Mouse (Mus musculus) intestine, embryonic 15.5 days (tissue): Measurements from ENCODE around the gene Nr1d2. TPM values are rescaled to one million over a fixed set of nuclear protein-coding genes. Genes with fewer than 3 reads are reported as not detected.
A peak's percentile ranks its signal among the peaks of the same experiment; 100 is the strongest.
"Not testable (repeated sequence)": the region's sequence is repeated elsewhere in the genome, so short reads cannot be mapped to it uniquely, and the experiment has no call there.

Experiments
- ATAC-seq: fragments of 200-750 bp; cut with Nextera tagmentation; 2 replicates; pipeline ENCODE4 v1.8.0; 2017; ENCODE audit warnings: moderate TSS enrichment, moderate library complexity
- H3K27ac ChIP-seq: fragments of 300-500 bp; sonication (generic); 2 replicates; pipeline ENCODE4 v1.5.1; 2015; ENCODE audit warnings: mild to moderate bottlenecking, inconsistent platforms
- H3K27me3 ChIP-seq: fragments of 300-500 bp; sonication (generic); replicated peaks from 2 replicates; pipeline ENCODE4 v1.6.1; 2015; ENCODE audit warnings: inconsistent platforms
- H3K36me3 ChIP-seq: fragments of 300-500 bp; sonication (generic); 2 replicates; pipeline ENCODE4 v1.6.1; 2015; ENCODE audit warnings: inconsistent platforms
- H3K4me1 ChIP-seq: fragments of 300-500 bp; sonication (generic); replicated peaks from 2 replicates; pipeline ENCODE4 v1.6.1; 2015; ENCODE audit warnings: inconsistent platforms
- H3K4me2 ChIP-seq: fragments of 300-500 bp; sonication (generic); replicated peaks from 2 replicates; pipeline ENCODE4 v1.6.1; 2015; ENCODE audit warnings: mild to moderate bottlenecking, inconsistent platforms
- H3K4me3 ChIP-seq: fragments of 300-500 bp; sonication (generic); replicated peaks from 2 replicates; pipeline ENCODE4 v1.5.1; 2015; ENCODE audit warnings: inconsistent platforms
- H3K9ac ChIP-seq: fragments of 300-500 bp; sonication (generic); 2 replicates; pipeline ENCODE4 v1.6.1; 2015; ENCODE audit warnings: inconsistent platforms
- H3K9me3 ChIP-seq: fragments of 300-500 bp; sonication (generic); 2 replicates; pipeline ENCODE4 v1.6.1; 2016; ENCODE audit warnings: inconsistent platforms
- WGBS: fragments of 180-500 bp; shearing (Covaris S2); methylation state at CpG from one replicate; pipeline ENCODE4 v1.1.7; 2015; 5-methylcytosine and 5-hydroxymethylcytosine counted together
- polyA plus RNA-seq: library from polyadenylated mRNA; unstranded; fragments of >200 nt; fragmentation: Nextera tagmentation; extraction: Ambion mirVana; gene quantifications from 2 replicates; pipeline ENCODE4 v1.2.1, GENCODE M21; 2015

Nr1d2 gene
- polyA plus RNA-seq, 1 experiment from 2014 or later = 6.9 TPM

GRCm38 (mm10) chr14:18225431-18225830 lies 13.5 kb downstream of the Nr1d2 start:
- not testable (repeated sequence) for H3K4me1 ChIP-seq, H3K4me3 ChIP-seq, H3K36me3 ChIP-seq, H3K9ac ChIP-seq, ATAC-seq, H3K27me3 ChIP-seq, H3K4me2 ChIP-seq, H3K27ac ChIP-seq, H3K9me3 ChIP-seq
- 91% methylated on average over 11 of the region's 11 CpGs for WGBS

GRCm38 (mm10) chr14:18221977-18222376 lies 16.9 kb downstream of the Nr1d2 start:
- H3K27me3 ChIP-seq = no peaks in the 10 kb centered on the region
- ATAC-seq = no peak
- H3K9ac ChIP-seq = no peak overlapping the region
- no peak overlapping the region for H3K4me2 ChIP-seq
- no peak overlapping the region for H3K27ac ChIP-seq
- no peaks in the 10 kb centered on the region for H3K4me1 ChIP-seq
- no peaks in the 10 kb centered on the region for H3K36me3 ChIP-seq
- WGBS = 95% methylated on average over 6 of the region's 6 CpGs
- H3K9me3 ChIP-seq = no peaks in the 10 kb centered on the region
- no peak overlapping the region for H3K4me3 ChIP-seq

- no peak overlapping the region for H3K4me2 ChIP-seq
- H3K4me3 ChIP-seq = no peak overlapping the region
- H3K4me1 ChIP-seq = no peaks in the 10 kb centered on the region
- H3K9me3 ChIP-seq = no peaks in the 10 kb centered on the region
- no peak overlapping the region for H3K9ac ChIP-seq
- H3K27me3 ChIP-seq = no peaks in the 10 kb centered on the region
- WGBS = 72% methylated on average over 1 of the region's 1 CpGs
- H3K27ac ChIP-seq = no peak overlapping the region
- ATAC-seq = no peak
- H3K36me3 ChIP-seq = no peaks in the 10 kb centered on the region
Observed at GRCm38 (mm10) chr14:18217158-18217557, 21.8 kb downstream of the Nr1d2 start.

GRCm38 (mm10) chr14:18216428-18216827 lies 22.5 kb downstream of the Nr1d2 start:
- Histone ChIP-seq H3K36me3 (no peaks in the 10 kb centered on the region), H3K27ac (no peak overlapping the region), H3K4me1 (no peaks in the 10 kb centered on the region), H3K9ac (no peak overlapping the region), H3K9me3 (no peaks in the 10 kb centered on the region), H3K4me3 (no peak overlapping the region), H3K27me3 (no peaks in the 10 kb centered on the region), H3K4me2 (no peak overlapping the region)
- no peak for ATAC-seq
- WGBS = 83% methylated on average over 6 of the region's 6 CpGs

- WGBS = 88% methylated on average over 3 of the region's 3 CpGs
- Histone ChIP-seq H3K36me3 (no peaks in the 10 kb centered on the region), H3K9ac (no peak overlapping the region), H3K9me3 (no peaks in the 10 kb centered on the region), H3K27me3 (no peaks in the 10 kb centered on the region), H3K4me2 (no peak overlapping the region), H3K27ac (no peak overlapping the region), H3K4me1 (no peaks in the 10 kb centered on the region), H3K4me3 (no peak overlapping the region)
- peak; percentile 47; the same call in 1 of the 2 replicates for ATAC-seq
Observed at GRCm38 (mm10) chr14:18210795-18211194, 28.1 kb downstream of the Nr1d2 start.

- H3K4me2 ChIP-seq, H3K27ac ChIP-seq, H3K9ac ChIP-seq, H3K36me3 ChIP-seq, H3K27me3 ChIP-seq, H3K4me1 ChIP-seq, H3K4me3 ChIP-seq, H3K9me3 ChIP-seq: not testable (repeated sequence)
- WGBS = 98% methylated on average over 1 of the region's 1 CpGs
- peak; percentile 49 for ATAC-seq
Observed at GRCm38 (mm10) chr14:18204315-18204714, 34.6 kb downstream of the Nr1d2 start.

- no peaks in the 10 kb centered on the region for H3K4me1 ChIP-seq
- no peak for ATAC-seq
- 93% methylated on average over 5 of the region's 5 CpGs for WGBS
Observed at GRCm38 (mm10) chr14:18201413-18201812, 37.5 kb downstream of the Nr1d2 start.

GRCm38 (mm10) chr14:18186883-18187417 lies 52.0 kb downstream of the Nr1d2 start:
- H3K4me1 ChIP-seq = no peaks in the 10 kb centered on the region
- no peak overlapping the region for H3K27ac ChIP-seq
- H3K36me3 ChIP-seq = no peaks in the 10 kb centered on the region
- WGBS = 38% methylated on average over 9 of the region's 9 CpGs
- H3K4me2 ChIP-seq = no peak overlapping the region
- no peaks in the 10 kb centered on the region for H3K27me3 ChIP-seq
- H3K9me3 ChIP-seq = no peaks in the 10 kb centered on the region
- no peak for ATAC-seq
- no peak overlapping the region for H3K9ac ChIP-seq
- H3K4me3 ChIP-seq = no peak overlapping the region

More at GRCm38 (mm10) chr14:18201413-18201812, 37.5 kb downstream of the Nr1d2 start:
- Histone ChIP-seq H3K9ac (no peak overlapping the region), H3K4me2 (no peak overlapping the region), H3K36me3 (no peaks in the 10 kb centered on the region), H3K27ac (no peak overlapping the region), H3K9me3 (no peaks in the 10 kb centered on the region), H3K4me3 (no peak overlapping the region), H3K27me3 (no peaks in the 10 kb centered on the region)

GRCm38 (mm10) chr14:18177531-18177930 lies 61.4 kb downstream of the Nr1d2 start:
- H3K4me2 ChIP-seq, H3K4me1 ChIP-seq, H3K9ac ChIP-seq, H3K9me3 ChIP-seq, H3K27ac ChIP-seq, H3K4me3 ChIP-seq, ATAC-seq, H3K36me3 ChIP-seq, H3K27me3 ChIP-seq: not testable (repeated sequence)
- 76% methylated on average over 2 of the region's 2 CpGs for WGBS

- WGBS = 83% methylated on average over 3 of the region's 3 CpGs
- no peak for ATAC-seq
- H3K27ac ChIP-seq = no peak overlapping the region
- no peaks in the 10 kb centered on the region for H3K27me3 ChIP-seq
- no peaks in the 10 kb centered on the region for H3K4me1 ChIP-seq
- H3K4me3 ChIP-seq = no peak overlapping the region
- H3K4me2 ChIP-seq = no peak overlapping the region
- H3K36me3 ChIP-seq = no peaks in the 10 kb centered on the region
- H3K9ac ChIP-seq = no peak overlapping the region
- no peaks in the 10 kb centered on the region for H3K9me3 ChIP-seq
Observed at GRCm38 (mm10) chr14:18167597-18167996, 71.3 kb downstream of the Nr1d2 start.

GRCm38 (mm10) chr14:18167041-18167440 lies 71.9 kb downstream of the Nr1d2 start:
- Histone ChIP-seq H3K9me3 (no peaks in the 10 kb centered on the region), H3K9ac (no peak overlapping the region), H3K4me2 (no peak overlapping the region), H3K27me3 (no peaks in the 10 kb centered on the region), H3K4me3 (no peak overlapping the region), H3K4me1 (no peaks in the 10 kb centered on the region), H3K27ac (no peak overlapping the region), H3K36me3 (no peaks in the 10 kb centered on the region)
- ATAC-seq = no peak
